Mouse (Mus musculus) small intestine, adult 2 months (tissue): Measurements from ENCODE around the gene Pacrg. TPM values are rescaled to one million over a fixed set of nuclear protein-coding genes. Genes with fewer than 3 reads are reported as not detected.

Experiments used
- H3K27ac ChIP-seq: fragments of 200-500 bp; 2 replicates; pipeline ENCODE4 v1.5.1; 2012; ENCODE audit warnings: low read depth, low read length, control low read depth, inconsistent platforms; ENCODE audit not compliant: insufficient read depth
- H3K27me3 ChIP-seq: fragments of 200-500 bp; 2 replicates; pipeline ENCODE4 v1.6.1; 2012; ENCODE audit warnings: mild to moderate bottlenecking, moderate library complexity, low read length, inconsistent platforms; ENCODE audit not compliant: control insufficient read depth, insufficient read depth
- H3K36me3 ChIP-seq: fragments of 200-500 bp; 2 replicates; pipeline ENCODE4 v1.6.1; 2012; ENCODE audit warnings: mild to moderate bottlenecking, low read length, control low read depth, inconsistent platforms; ENCODE audit not compliant: control insufficient read depth, insufficient read depth
- H3K4me1 ChIP-seq: fragments of 200-500 bp; 2 replicates; pipeline ENCODE4 v1.6.1; 2012; ENCODE audit warnings: low read length, inconsistent platforms, mixed read lengths; ENCODE audit not compliant: control insufficient read depth, insufficient read depth, insufficient read length
- H3K4me3 ChIP-seq: fragments of 200-500 bp; 2 replicates; pipeline ENCODE4 v1.5.1; 2012; ENCODE audit warnings: low read depth, mild to moderate bottlenecking, control low read depth, inconsistent platforms, low read length, moderate library complexity
- CTCF ChIP-seq: fragments of 200-500 bp; IDR thresholded peaks from 2 replicates; pipeline ENCODE4 v1.5.1; 2012; ENCODE audit warnings: low read depth, mild to moderate bottlenecking, control low read depth, inconsistent platforms, low read length, moderate library complexity, mixed read lengths; ENCODE audit not compliant: insufficient replicate concordance, insufficient read length; ENCODE audit errors: extremely low read depth
- POLR2A ChIP-seq: fragments of 200-500 bp; IDR thresholded peaks from 2 replicates; pipeline ENCODE4 v1.6.1; 2012; ENCODE audit warnings: low read depth, mild to moderate bottlenecking, control low read depth, inconsistent platforms, low read length, moderate library complexity
- WGBS: fragments of 180-500 bp; shearing (Covaris S2); methylation state at CpG from one replicate; pipeline ENCODE4 v1.1.7; 2018; 5-methylcytosine and 5-hydroxymethylcytosine counted together
- polyA plus RNA-seq: library from polyadenylated mRNA; depleted of rRNA; stranded (reverse); fragments of >200 nt; gene quantifications from 2 replicates; pipeline ENCODE4 v1.2.3, GENCODE M21; 2012

Pacrg gene
- polyA plus RNA-seq, 1 experiment = not detected

GRCm38 (mm10) chr17:10611626-10612025 lies 228.5 kb downstream of the Pacrg start:
- Histone ChIP-seq H3K36me3 (no peaks in the 10 kb centered on the region), H3K27ac (no peak overlapping the region), H3K27me3 (no peaks in the 10 kb centered on the region), H3K4me3 (no peak overlapping the region), H3K4me1 (no peaks in the 10 kb centered on the region)
- 49% methylated on average over 3 of the region's 3 CpGs for whole genome bisulfite sequencing
- TF ChIP-seq CTCF (no peak), POLR2A (no peak)

GRCm38 (mm10) chr17:10608146-10608545 lies 232.0 kb downstream of the Pacrg start:
- no peak overlapping the region for H3K4me3 ChIP-seq
- TF ChIP-seq CTCF (no peak), POLR2A (no peak)
- H3K4me1 ChIP-seq = no peaks in the 10 kb centered on the region

DNA sequence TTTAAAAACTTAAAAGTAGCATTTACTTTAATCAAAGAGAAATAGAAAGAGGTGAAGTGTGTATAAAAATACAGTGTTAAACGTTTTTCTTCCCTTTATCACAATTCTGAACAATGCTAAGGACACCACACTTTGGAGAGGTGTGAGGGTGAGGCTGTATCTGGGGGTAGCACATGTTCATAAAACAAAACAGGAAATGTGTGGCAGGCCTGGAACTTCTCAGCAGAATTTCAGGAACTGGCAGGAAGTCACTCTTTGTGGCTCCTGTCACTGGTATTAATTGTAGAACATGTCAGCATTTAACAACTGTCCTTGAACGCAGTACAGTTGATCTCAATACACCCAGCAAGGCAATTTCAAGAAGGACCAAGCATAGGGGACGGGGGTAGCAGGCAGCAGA lies 234.0 kb downstream of the Pacrg start:
- no peak for TF ChIP-seq CTCF
- no peak for TF ChIP-seq POLR2A
- H3K4me3 ChIP-seq = no peak overlapping the region
- 48% methylated on average over 3 of the region's 3 CpGs for WGBS

More at GRCm38 (mm10) chr17:10608146-10608545, 232.0 kb downstream of the Pacrg start:
- Histone ChIP-seq H3K27ac (no peak overlapping the region), H3K36me3 (no peaks in the 10 kb centered on the region), H3K27me3 (no peaks in the 10 kb centered on the region)
- WGBS = 70% methylated on average over 4 of the region's 4 CpGs

DNA sequence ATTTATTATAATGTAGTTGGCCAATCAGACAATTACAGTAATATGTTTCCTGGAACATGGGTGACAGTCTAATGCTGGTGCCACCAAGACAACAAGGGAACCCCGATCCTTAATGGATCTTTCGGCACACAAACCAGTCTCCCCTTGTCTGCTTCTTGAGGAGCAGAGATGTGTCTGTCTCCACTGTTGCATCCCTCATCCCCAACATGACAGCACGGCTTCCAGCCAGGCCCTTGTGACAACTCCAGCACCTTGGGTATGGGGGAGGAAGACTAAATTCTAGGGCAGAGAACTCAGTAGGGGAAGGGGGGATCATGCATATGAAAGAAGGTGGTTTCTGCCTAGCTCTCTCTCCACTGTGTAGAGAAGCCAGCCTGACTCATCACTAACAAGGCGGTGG lies 242.4 kb downstream of the Pacrg start:
- TF ChIP-seq CTCF (no peak), POLR2A (no peak)
- WGBS = 90% methylated on average over 4 of the region's 4 CpGs

More for the DNA sequence above, 234.0 kb downstream of the Pacrg start:
- Histone ChIP-seq H3K4me1 (no peaks in the 10 kb centered on the region), H3K27me3 (no peaks in the 10 kb centered on the region), H3K36me3 (no peaks in the 10 kb centered on the region), H3K27ac (no peak overlapping the region)

GRCm38 (mm10) chr17:10589604-10590003 lies 250.5 kb downstream of the Pacrg start:
- no peaks in the 10 kb centered on the region for H3K27me3 ChIP-seq
- H3K36me3 ChIP-seq = no peaks in the 10 kb centered on the region
- H3K27ac ChIP-seq = no peak overlapping the region
- 75% methylated on average over 7 of the region's 7 CpGs for WGBS
- no peak for TF ChIP-seq POLR2A
- TF ChIP-seq CTCF = no peak
- no peaks in the 10 kb centered on the region for H3K4me1 ChIP-seq
- H3K4me3 ChIP-seq = no peak overlapping the region

More for the DNA sequence above, 242.4 kb downstream of the Pacrg start:
- no peaks in the 10 kb centered on the region for H3K36me3 ChIP-seq
- no peaks in the 10 kb centered on the region for H3K4me1 ChIP-seq
- no peak overlapping the region for H3K27ac ChIP-seq
- H3K27me3 ChIP-seq = no peaks in the 10 kb centered on the region
- H3K4me3 ChIP-seq = no peak overlapping the region

GRCm38 (mm10) chr17:10588922-10589400 lies 251.2 kb downstream of the Pacrg start:
- Histone ChIP-seq H3K27me3 (no peaks in the 10 kb centered on the region), H3K27ac (no peak overlapping the region), H3K36me3 (no peaks in the 10 kb centered on the region), H3K4me1 (no peaks in the 10 kb centered on the region), H3K4me3 (no peak overlapping the region)
- 76% methylated on average over 7 of the region's 7 CpGs for WGBS
- no peak for TF ChIP-seq CTCF
- TF ChIP-seq POLR2A = no peak

DNA sequence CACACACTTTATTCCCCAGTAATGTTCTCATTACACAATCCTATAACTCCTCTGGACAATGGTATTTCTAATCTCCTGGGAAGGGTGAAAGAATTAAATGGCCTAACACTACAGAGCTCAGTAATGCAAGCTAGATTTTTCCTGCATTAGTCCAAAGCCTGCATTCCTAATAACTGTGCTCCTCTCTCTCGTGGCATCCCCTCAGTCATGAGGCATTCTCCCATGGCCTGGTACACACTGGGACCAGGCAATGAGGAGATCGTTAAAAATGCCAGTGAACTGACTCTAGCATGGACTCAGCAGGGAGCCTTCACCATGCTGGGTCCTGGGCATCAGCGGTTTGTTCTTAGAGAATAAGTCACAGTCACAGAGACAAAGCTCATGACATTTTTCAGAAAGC lies 256.8 kb downstream of the Pacrg start:
- H3K4me3 ChIP-seq = no peak overlapping the region
- no peaks in the 10 kb centered on the region for H3K4me1 ChIP-seq
- H3K27me3 ChIP-seq = no peaks in the 10 kb centered on the region
- no peak for TF ChIP-seq POLR2A
- no peak for TF ChIP-seq CTCF
- H3K27ac ChIP-seq = no peak overlapping the region
- 75% methylated on average over 3 of the region's 3 CpGs for WGBS
- no peaks in the 10 kb centered on the region for H3K36me3 ChIP-seq

GRCm38 (mm10) chr17:10575306-10575705 lies 264.8 kb downstream of the Pacrg start:
- Histone ChIP-seq H3K36me3 (no peaks in the 10 kb centered on the region), H3K4me3 (no peak overlapping the region), H3K4me1 (no peaks in the 10 kb centered on the region), H3K27ac (no peak overlapping the region), H3K27me3 (no peaks in the 10 kb centered on the region)
- 87% methylated on average over 7 of the region's 7 CpGs for WGBS
- TF ChIP-seq CTCF = no peak
- no peak for TF ChIP-seq POLR2A
